In genomic region chr11:84513171-84514116, GRCm38 (mm10) we compare ENCODE assay signal across 8 mouse cellular contexts. TPM values are rescaled to one million over a fixed set of nuclear protein-coding genes. Genes with fewer than 3 reads are reported as not detected.
DNase-seq lines count a peak whose midpoint lies in the region; ATAC-seq and TF ChIP-seq lines count a peak whose summit lies in the region.

Gene Aatf (minus strand): TSS chr11:84513522.

- peaks cover 33% of the 10 kb centered on the region for H3K27me3 ChIP-seq in heart, embryonic 12.5 days (replicated peaks)
- H3K27me3 ChIP-seq in kidney, postnatal 0 days (ENCODE audit: insufficient read depth, low read length): no peaks in the 10 kb centered on the region
- H3K27me3 ChIP-seq in liver, embryonic 11.5 days (replicated peaks; ENCODE audit: control insufficient read depth, insufficient read depth, low read length): peaks cover 40% of the 10 kb centered on the region
- peaks cover 22% of the 10 kb centered on the region for H3K27me3 ChIP-seq in stomach, embryonic 14.5 days (ENCODE audit: control insufficient read depth, insufficient read depth, low read length)

- DNase-seq in CD4-positive helper T cell, adult 2 months (ENCODE audit: low read depth, low spot score): peak; percentile 99
- DNase-seq in brain, embryonic 18.5 days (ENCODE audit: low read depth, low spot score): peak; percentile 92
- peak; percentile 97 for DNase-seq in kidney, postnatal 0 days (ENCODE audit: low spot score)
- peak; percentile 99 for DNase-seq in liver, embryonic 11.5 days (ENCODE audit: low spot score)
- DNase-seq in naive thymus-derived CD4-positive, alpha-beta T cell, adult 2 months (ENCODE audit: low read depth): peak; percentile 99

- H3K27ac ChIP-seq in heart, embryonic 12.5 days (ENCODE audit: poor library complexity, severe bottlenecking): peak within 1 kb of the TSS; percentile 78
- H3K27ac ChIP-seq in kidney, postnatal 0 days: peak within 1 kb of the TSS; percentile 86
- H3K27ac ChIP-seq in liver, embryonic 11.5 days (ENCODE audit: low read depth, low read length): peak within 1 kb of the TSS; percentile 64
- H3K27ac ChIP-seq in stomach, embryonic 14.5 days (ENCODE audit: low read length): peak within 1 kb of the TSS; percentile 75

- peak; percentile 99 for ATAC-seq in erythroid progenitor cell, adult 5-6 weeks (replicated peaks; ENCODE audit: low FRiP score, poor library complexity, severe bottlenecking)
- peak; percentile 99 for ATAC-seq in heart, embryonic 12.5 days (ENCODE audit: insufficient number of reproducible peaks, low FRiP score)
- ATAC-seq in kidney, postnatal 0 days (replicated peaks; ENCODE audit: low FRiP score, low read depth): peak; percentile 99
- peak; percentile 99 for ATAC-seq in liver, embryonic 11.5 days (replicated peaks; ENCODE audit: low FRiP score)
- ATAC-seq in stomach, embryonic 14.5 days (ENCODE audit: insufficient number of reproducible peaks, insufficient read depth, low FRiP score, low read depth): peak; percentile 99

- peaks cover 9% of the 10 kb centered on the region for H3K4me1 ChIP-seq in heart, embryonic 12.5 days (replicated peaks)
- H3K4me1 ChIP-seq in kidney, postnatal 0 days (replicated peaks; ENCODE audit: insufficient read depth, low read length): no peaks in the 10 kb centered on the region
- H3K4me1 ChIP-seq in liver, embryonic 11.5 days (replicated peaks; ENCODE audit: control insufficient read depth, insufficient read depth, low read length): peaks cover 7% of the 10 kb centered on the region; the same call in 1 of the 2 replicates
- H3K4me1 ChIP-seq in stomach, embryonic 14.5 days (ENCODE audit: control insufficient read depth, insufficient read depth, low read length): 0 out of 2 replicates have a peak, but pooled peaks cover 4% of the 10 kb centered on the region

- under 1% methylated on average over 80 of the region's 80 CpGs for WGBS in heart, embryonic 12.5 days
- under 1% methylated on average over 80 of the region's 80 CpGs for WGBS in kidney, postnatal 0 days
- under 1% methylated on average over 80 of the region's 80 CpGs for WGBS in liver, embryonic 11.5 days
- WGBS in stomach, embryonic 14.5 days: under 1% methylated on average over 80 of the region's 80 CpGs

- H3K4me3 ChIP-seq in heart, embryonic 12.5 days: peak within 1 kb of the TSS; percentile 87
- peak within 1 kb of the TSS; percentile 70 for H3K4me3 ChIP-seq in kidney, postnatal 0 days (replicated peaks; ENCODE audit: low read depth, low read length)
- H3K4me3 ChIP-seq in liver, embryonic 11.5 days (ENCODE audit: low read depth, low read length): peak within 1 kb of the TSS; percentile 79
- H3K4me3 ChIP-seq in stomach, embryonic 14.5 days (ENCODE audit: low read depth, low read length): peak within 1 kb of the TSS; percentile 74

- peak; percentile 4; the same call in 1 of the 2 replicates for TF ChIP-seq CTCF in kidney, postnatal 0 days (IDR thresholded peaks at IDR 0.05; ENCODE audit: low read depth)

- no peaks in the 10 kb centered on the region for H3K9me3 ChIP-seq in heart, embryonic 12.5 days (replicated peaks)
- H3K9me3 ChIP-seq in kidney, postnatal 0 days (replicated peaks; ENCODE audit: low read length): no peaks in the 10 kb centered on the region
- H3K9me3 ChIP-seq in liver, embryonic 11.5 days (ENCODE audit: control insufficient read depth, low read length): no peaks in the 10 kb centered on the region
- H3K9me3 ChIP-seq in stomach, embryonic 14.5 days (ENCODE audit: control insufficient read depth, low read depth, low read length): no peaks in the 10 kb centered on the region

- H3K4me2 ChIP-seq in heart, embryonic 12.5 days: peak within 1 kb of the TSS; percentile 90
- peak within 1 kb of the TSS; percentile 92 for H3K4me2 ChIP-seq in kidney, postnatal 0 days (ENCODE audit: low read length)
- H3K4me2 ChIP-seq in liver, embryonic 11.5 days: peak within 1 kb of the TSS; percentile 87
- peak within 1 kb of the TSS; percentile 83 for H3K4me2 ChIP-seq in stomach, embryonic 14.5 days (replicated peaks; ENCODE audit: low read depth, low read length)

- peak within 1 kb of the TSS; percentile 91 for H3K9ac ChIP-seq in heart, embryonic 12.5 days
- H3K9ac ChIP-seq in kidney, postnatal 0 days (ENCODE audit: low read depth, low read length): peak within 1 kb of the TSS; percentile 77
- H3K9ac ChIP-seq in liver, embryonic 11.5 days (ENCODE audit: low read depth, low read length): peak within 1 kb of the TSS; percentile 81
- H3K9ac ChIP-seq in stomach, embryonic 14.5 days (replicated peaks; ENCODE audit: low read depth, low read length): peak within 1 kb of the TSS; percentile 77

- peaks cover 16% of the 10 kb centered on the region for H3K36me3 ChIP-seq in heart, embryonic 12.5 days
- H3K36me3 ChIP-seq in kidney, postnatal 0 days (ENCODE audit: insufficient read depth, low read length): peaks cover 6% of the 10 kb centered on the region
- H3K36me3 ChIP-seq in liver, embryonic 11.5 days (ENCODE audit: control insufficient read depth, insufficient read depth, low read length): peaks cover 5% of the 10 kb centered on the region; the same call in 1 of the 2 replicates
- peaks cover 6% of the 10 kb centered on the region for H3K36me3 ChIP-seq in stomach, embryonic 14.5 days (ENCODE audit: control insufficient read depth, insufficient read depth, low read length)

RNA-seq across cellular contexts. Expression of gene Aatf, which starts in this region (rescaled TPM):
- 5.4 and 15.5 TPM in 2 replicates for total RNA-seq in erythroid progenitor cell, adult 5-6 weeks (2015; ENCODE audit: low replicate concordance)
- total RNA-seq in erythroid progenitor cell, adult 5-6 weeks (2017; ENCODE audit: low replicate concordance): 5.4 and 19.7 TPM in 2 replicates
- polyA plus RNA-seq in heart, embryonic 12.5 days (2016; fragmentation: Nextera tagmentation; extraction: Ambion mirVana): 28.6 and 29.4 TPM in 2 replicates
- polyA plus RNA-seq in kidney, postnatal 0 days (2015; fragmentation: Nextera tagmentation; extraction: Ambion mirVana): 40.7 and 45.0 TPM in 2 replicates
- 87.6 and 92.8 TPM in 2 replicates for polyA plus RNA-seq in liver, embryonic 11.5 days (2014; fragmentation: Nextera tagmentation; extraction: Ambion mirVana)
- polyA plus RNA-seq in stomach, embryonic 14.5 days (2014; fragmentation: Nextera tagmentation; extraction: Ambion mirVana): 50.4 and 51.2 TPM in 2 replicates

Comparison
In these comparisons a context has a peak if more than half of its experiments do, and no peak if none do; other contexts are left out.
1. Peak in every context shown above with its lines: DNase-seq, ATAC-seq, H3K4me3 ChIP-seq and H3K27ac ChIP-seq.